Mouse (Mus musculus): ENCODE results near the gene Hhipl1. TPM values are rescaled to one million over a fixed set of nuclear protein-coding genes. Genes with fewer than 3 reads are reported as not detected.

Gene Hhipl1
- polyA plus RNA-seq, 1 experiment = 1.6 TPM

GRCm38 (mm10) chr12:108350931-108351330 lies 44.9 kb downstream of the Hhipl1 start:
- TF ChIP-seq MYOG (IDR thresholded peaks at IDR 0.05; ENCODE audit: control insufficient read depth, extremely low read depth, insufficient read length) (no peak), MAX (IDR thresholded peaks at IDR 0.05) (no peak)
- Histone ChIP-seq H3K36me3 (ENCODE audit: control insufficient read depth, insufficient read depth) (no peaks in the 10 kb centered on the region), H3K79me3 (ENCODE audit: low read depth) (no peaks in the 10 kb centered on the region)

GRCm38 (mm10) chr12:108352371-108353136 lies 46.5 kb downstream of the Hhipl1 start:
- Histone ChIP-seq H3K27me3 (ENCODE audit: control insufficient read depth, insufficient read depth, insufficient read length) (peaks cover 11% of the 10 kb centered on the region), H3K79me2 (ENCODE audit: control insufficient read depth, insufficient read depth) (no peaks in the 10 kb centered on the region), H3K4me3 (ENCODE audit: insufficient read depth, poor library complexity, severe bottlenecking) (no peak overlapping the region), H3ac (ENCODE audit: control insufficient read depth, insufficient read length, low read depth) (no peak overlapping the region), H3K79me3 (ENCODE audit: low read depth) (no peaks in the 10 kb centered on the region), H3K36me3 (ENCODE audit: control insufficient read depth, insufficient read depth) (no peaks in the 10 kb centered on the region)
- TF ChIP-seq MAX (IDR thresholded peaks at IDR 0.05) = no peak
- TF ChIP-seq USF1 (IDR thresholded peaks at IDR 0.05; ENCODE audit: low read depth) = no peak
- TF ChIP-seq MYOD1 (IDR thresholded peaks at IDR 0.05; ENCODE audit: control insufficient read depth, insufficient read length, low read depth) = no peak
- no peak for TF ChIP-seq MYOG (IDR thresholded peaks at IDR 0.05; ENCODE audit: control insufficient read depth, extremely low read depth, insufficient read length)

More at GRCm38 (mm10) chr12:108350931-108351330, 44.9 kb downstream of the Hhipl1 start:
- Histone ChIP-seq H3K27me3 (ENCODE audit: control insufficient read depth, insufficient read depth, insufficient read length) (peaks cover 11% of the 10 kb centered on the region), H3K79me2 (ENCODE audit: control insufficient read depth, insufficient read depth) (no peaks in the 10 kb centered on the region), H3K4me3 (ENCODE audit: insufficient read depth, poor library complexity, severe bottlenecking) (no peak overlapping the region), H3ac (ENCODE audit: control insufficient read depth, insufficient read length, low read depth) (no peak overlapping the region)

GRCm38 (mm10) chr12:108354284-108354683 lies 48.2 kb downstream of the Hhipl1 start:
- H3K4me3 ChIP-seq (ENCODE audit: insufficient read depth, poor library complexity, severe bottlenecking) = no peak overlapping the region
- TF ChIP-seq USF1 (IDR thresholded peaks at IDR 0.05; ENCODE audit: low read depth) (no peak), CTCF (IDR thresholded peaks at IDR 0.05; ENCODE audit: control insufficient read depth, insufficient read depth, insufficient read length) (no peak), MAX (IDR thresholded peaks at IDR 0.05) (no peak), MYOG (IDR thresholded peaks at IDR 0.05; ENCODE audit: control insufficient read depth, extremely low read depth, insufficient read length) (no peak), MYOD1 (IDR thresholded peaks at IDR 0.05; ENCODE audit: control insufficient read depth, insufficient read length, low read depth) (no peak), CEBPB (IDR thresholded peaks at IDR 0.05; ENCODE audit: low read depth) (no peak), FOSL1 (IDR thresholded peaks at IDR 0.05; ENCODE audit: insufficient read depth, low read length, poor library complexity, severe bottlenecking) (no peak)
- H3K79me2 ChIP-seq (ENCODE audit: control insufficient read depth, insufficient read depth) = no peaks in the 10 kb centered on the region
- H3K27me3 ChIP-seq (ENCODE audit: control insufficient read depth, insufficient read depth, insufficient read length) = peaks cover 8% of the 10 kb centered on the region
- no peak overlapping the region for H3ac ChIP-seq (ENCODE audit: control insufficient read depth, insufficient read length, low read depth)
- no peaks in the 10 kb centered on the region for H3K79me3 ChIP-seq (ENCODE audit: low read depth)
- H3K36me3 ChIP-seq (ENCODE audit: control insufficient read depth, insufficient read depth) = no peaks in the 10 kb centered on the region

DNA sequence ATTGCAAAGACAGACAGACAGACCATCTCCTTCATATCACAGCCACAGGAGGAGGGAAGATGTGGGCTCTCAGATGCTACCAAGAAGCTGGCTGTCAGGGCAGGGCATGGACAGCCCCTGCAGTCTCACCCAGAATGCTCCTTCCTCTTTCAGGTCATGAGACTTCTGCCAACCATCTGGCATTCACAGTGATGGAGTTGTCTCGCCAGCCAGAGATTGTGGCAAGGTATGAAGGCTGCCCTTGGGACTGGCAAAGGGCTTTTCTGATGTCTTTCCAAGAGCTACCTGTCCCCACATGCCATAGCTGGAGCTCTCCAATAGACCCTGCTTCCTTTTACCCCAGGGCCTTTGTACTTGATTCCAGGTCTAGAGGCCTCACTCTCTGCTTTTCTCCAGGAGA lies 49.2 kb downstream of the Hhipl1 start:
- TF ChIP-seq USF1 (IDR thresholded peaks at IDR 0.05; ENCODE audit: low read depth) (no peak), MYOD1 (IDR thresholded peaks at IDR 0.05; ENCODE audit: control insufficient read depth, insufficient read length, low read depth) (no peak), MYOG (IDR thresholded peaks at IDR 0.05; ENCODE audit: control insufficient read depth, extremely low read depth, insufficient read length) (no peak), MAX (IDR thresholded peaks at IDR 0.05) (no peak), CTCF (IDR thresholded peaks at IDR 0.05; ENCODE audit: control insufficient read depth, insufficient read depth, insufficient read length) (no peak), FOSL1 (IDR thresholded peaks at IDR 0.05; ENCODE audit: insufficient read depth, low read length, poor library complexity, severe bottlenecking) (no peak)
- H3ac ChIP-seq (ENCODE audit: control insufficient read depth, insufficient read length, low read depth) = no peak overlapping the region
- H3K36me3 ChIP-seq (ENCODE audit: control insufficient read depth, insufficient read depth) = no peaks in the 10 kb centered on the region
- no peaks in the 10 kb centered on the region for H3K79me2 ChIP-seq (ENCODE audit: control insufficient read depth, insufficient read depth)
- no peaks in the 10 kb centered on the region for H3K79me3 ChIP-seq (ENCODE audit: low read depth)
- peaks cover 8% of the 10 kb centered on the region for H3K27me3 ChIP-seq (ENCODE audit: control insufficient read depth, insufficient read depth, insufficient read length)
- no peak overlapping the region for H3K4me3 ChIP-seq (ENCODE audit: insufficient read depth, poor library complexity, severe bottlenecking)

- no peaks in the 10 kb centered on the region for H3K79me2 ChIP-seq (ENCODE audit: control insufficient read depth, insufficient read depth)
- H3K27me3 ChIP-seq (ENCODE audit: control insufficient read depth, insufficient read depth, insufficient read length) = peaks cover 8% of the 10 kb centered on the region
- TF ChIP-seq MYOD1 (IDR thresholded peaks at IDR 0.05; ENCODE audit: control insufficient read depth, insufficient read length, low read depth) = no peak
- TF ChIP-seq MYOG (IDR thresholded peaks at IDR 0.05; ENCODE audit: control insufficient read depth, extremely low read depth, insufficient read length) = no peak
- TF ChIP-seq CTCF (IDR thresholded peaks at IDR 0.05; ENCODE audit: control insufficient read depth, insufficient read depth, insufficient read length) = no peak
- no peak for TF ChIP-seq CEBPB (IDR thresholded peaks at IDR 0.05; ENCODE audit: low read depth)
- TF ChIP-seq FOSL1 (IDR thresholded peaks at IDR 0.05; ENCODE audit: insufficient read depth, low read length, poor library complexity, severe bottlenecking) = no peak
- no peak for TF ChIP-seq USF1 (IDR thresholded peaks at IDR 0.05; ENCODE audit: low read depth)
- TF ChIP-seq MAX (IDR thresholded peaks at IDR 0.05) = no peak
- no peak overlapping the region for H3ac ChIP-seq (ENCODE audit: control insufficient read depth, insufficient read length, low read depth)
- H3K79me3 ChIP-seq (ENCODE audit: low read depth) = no peaks in the 10 kb centered on the region
- H3K36me3 ChIP-seq (ENCODE audit: control insufficient read depth, insufficient read depth) = no peaks in the 10 kb centered on the region
- H3K4me3 ChIP-seq (ENCODE audit: insufficient read depth, poor library complexity, severe bottlenecking) = no peak overlapping the region
Observed at GRCm38 (mm10) chr12:108355986-108356385, 49.9 kb downstream of the Hhipl1 start.

DNA sequence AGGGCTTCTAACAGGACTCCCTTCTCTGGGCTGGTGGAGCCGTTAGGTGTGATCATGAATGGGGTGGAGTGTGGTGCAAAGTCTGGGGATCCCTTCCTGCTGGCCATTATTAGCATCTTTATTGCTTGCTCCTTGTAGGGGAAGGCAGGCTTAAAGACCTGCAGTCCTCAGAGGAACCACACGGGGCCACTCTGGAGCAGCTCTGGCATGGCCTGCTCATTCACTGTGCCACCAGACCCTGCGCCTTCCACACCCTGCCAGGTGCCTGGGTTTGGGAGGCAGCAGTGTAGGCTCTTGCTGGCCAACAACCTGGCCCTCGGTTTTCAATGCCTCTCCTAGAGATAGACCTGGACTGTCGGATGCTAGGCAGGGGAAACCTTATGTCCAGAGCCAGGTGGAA lies 57.7 kb downstream of the Hhipl1 start:
- no peaks in the 10 kb centered on the region for H3K27me3 ChIP-seq (ENCODE audit: control insufficient read depth, insufficient read depth, insufficient read length)
- TF ChIP-seq CTCF (IDR thresholded peaks at IDR 0.05; ENCODE audit: control insufficient read depth, insufficient read depth, insufficient read length) = peak; percentile 78
- no peak for TF ChIP-seq MYOD1 (IDR thresholded peaks at IDR 0.05; ENCODE audit: control insufficient read depth, insufficient read length, low read depth)
- no peaks in the 10 kb centered on the region for H3K36me3 ChIP-seq (ENCODE audit: control insufficient read depth, insufficient read depth)
- H3K4me3 ChIP-seq (ENCODE audit: insufficient read depth, poor library complexity, severe bottlenecking) = no peak overlapping the region
- H3K79me2 ChIP-seq (ENCODE audit: control insufficient read depth, insufficient read depth) = no peaks in the 10 kb centered on the region
- H3ac ChIP-seq (ENCODE audit: control insufficient read depth, insufficient read length, low read depth) = no peak overlapping the region
- H3K79me3 ChIP-seq (ENCODE audit: low read depth) = no peaks in the 10 kb centered on the region
